16 mouse cellular contexts compared by ENCODE assay signal in genomic region chr11:7145221-7145620, GRCm38 (mm10). TPM values are rescaled to one million over a fixed set of nuclear protein-coding genes. Genes with fewer than 3 reads are reported as not detected.
DNase-seq lines count a peak whose midpoint lies in the region; ATAC-seq and TF ChIP-seq lines count a peak whose summit lies in the region.
"Had no signal": no experiment of that assay in that cellular context is flagged by ENCODE, and none has a peak within 500 bp of the region (broad histone marks: within the 10 kb centered on the region; RNA-seq: fewer than 3 reads in every experiment).

No protein-coding gene starts in this region.

- peak; percentile 66 for ATAC-seq in frontal cortex, adult (ENCODE audit: low TSS enrichment)
- ATAC-seq in cerebellum, adult (ENCODE audit: insufficient number of reproducible peaks, low FRiP score, low TSS enrichment): no peak

- no peaks in the 10 kb centered on the region for H3K36me3 ChIP-seq in C2C12 (ENCODE audit: control insufficient read depth, insufficient read depth)
- H3K36me3 ChIP-seq in midbrain, embryonic 10.5 days: peaks cover 2% of the 10 kb centered on the region
- H3K36me3 ChIP-seq: lung, embryonic 15.5 days had no signal

- DNase-seq in frontal cortex, postnatal 10 days (ENCODE audit: low spot score in 2 of 2): no peak
- DNase-seq in adrenal gland, postnatal 36 days: peak; percentile 58 to 65
- peak; percentile 79 for DNase-seq in naive thymus-derived CD4-positive, alpha-beta T cell, adult 2 months (ENCODE audit: low read depth)
- DNase-seq in adipocyte (ENCODE audit: low spot score): no peak
- DNase-seq in midbrain, embryonic 10.5 days (ENCODE audit: low spot score): no peak
- DNase-seq: B cell, adult 2 months; cerebellum, postnatal 14 days; gastrocnemius, postnatal 10 days; kidney, adult 18-20 months; right cerebral cortex, postnatal 14 days had no signal

- WGBS in midbrain, embryonic 10.5 days: 87% methylated on average over 4 of the region's 4 CpGs

- H3K4me1 ChIP-seq in midbrain, embryonic 10.5 days: no peaks in the 10 kb centered on the region; the same call in 1 of the 2 replicates

- H3K79me2 ChIP-seq in C2C12 (ENCODE audit: control insufficient read depth, insufficient read depth): no peaks in the 10 kb centered on the region

- no peaks in the 10 kb centered on the region for H3K9me3 ChIP-seq in midbrain, embryonic 10.5 days (replicated peaks)
- H3K9me3 ChIP-seq: lung, embryonic 15.5 days had no signal

- H3K79me3 ChIP-seq in C2C12 (ENCODE audit: low read depth): no peaks in the 10 kb centered on the region

- H3ac ChIP-seq in C2C12 (ENCODE audit: control insufficient read depth, insufficient read length, low read depth): no peak overlapping the region

- no peak overlapping the region for H3K4me3 ChIP-seq in C2C12 (ENCODE audit: insufficient read depth, poor library complexity, severe bottlenecking)
- no peak overlapping the region for H3K4me3 ChIP-seq in midbrain, embryonic 10.5 days
- H3K4me3 ChIP-seq: left cerebral cortex, adult 2 months; lung, embryonic 15.5 days had no signal

- no peak for TF ChIP-seq CTCF in C2C12 (IDR thresholded peaks at IDR 0.05; ENCODE audit: control insufficient read depth, insufficient read depth, insufficient read length)

- H3K27ac ChIP-seq in midbrain, embryonic 10.5 days (replicated peaks): no peak overlapping the region
- H3K27ac ChIP-seq: left cerebral cortex, adult 2 months; lung, embryonic 15.5 days had no signal

- H3K27me3 ChIP-seq in C2C12 (ENCODE audit: control insufficient read depth, insufficient read depth, insufficient read length): no peaks in the 10 kb centered on the region
- H3K27me3 ChIP-seq in midbrain, embryonic 10.5 days (ENCODE audit: low read depth, poor library complexity, severe bottlenecking): no peaks in the 10 kb centered on the region
- H3K27me3 ChIP-seq: lung, embryonic 15.5 days had no signal

TF ChIP-seq in C2C12, 6 proteins besides CTCF, POLR2A, EP300 and RAD21:
- TF ChIP-seq MYOD1 (IDR thresholded peaks at IDR 0.05; ENCODE audit: control insufficient read depth, insufficient read length, low read depth): no peak
- TF ChIP-seq MYOG (IDR thresholded peaks at IDR 0.05; ENCODE audit: control insufficient read depth, extremely low read depth, insufficient read length): no peak
- no peak for TF ChIP-seq CEBPB (IDR thresholded peaks at IDR 0.05; ENCODE audit: low read depth)
- TF ChIP-seq FOSL1 (IDR thresholded peaks at IDR 0.05; ENCODE audit: insufficient read depth, low read length, poor library complexity, severe bottlenecking): peak; percentile 44
- TF ChIP-seq MAX (IDR thresholded peaks at IDR 0.05): peak; percentile 15

RNA-seq across cellular contexts. Expression of gene Gm11985, which starts 43.1 kb away (rescaled TPM):
- not detected for polyA plus RNA-seq in C2C12 (2012; fragmentation: generic; extraction: Trizol)
- not detected for total RNA-seq in adrenal gland, postnatal 36 days (2021)
- not detected in 2 replicates for polyA plus RNA-seq in midbrain, embryonic 10.5 days (2016; fragmentation: Nextera tagmentation; extraction: Ambion mirVana)
- total RNA-seq: gastrocnemius, postnatal 10 days; heart, postnatal 25 days; left cerebral cortex, adult 2 months had no signal
- polyA plus RNA-seq: lung, embryonic 15.5 days had no signal

RNA-seq across cellular contexts. Expression of gene Igfbp1, which starts 52.4 kb away (rescaled TPM):
- polyA plus RNA-seq in C2C12 (2012; fragmentation: generic; extraction: Trizol): not detected
- under 1 TPM in 1 of 2 experiments, not detected in 1; 0.46 TPM for total RNA-seq in adrenal gland, postnatal 36 days (2021)
- polyA plus RNA-seq in midbrain, embryonic 10.5 days (2016; fragmentation: Nextera tagmentation; extraction: Ambion mirVana): 0.22 and 0.25 TPM in 2 replicates
- total RNA-seq: heart, postnatal 25 days; left cerebral cortex, adult 2 months had no signal

Comparison
In these comparisons a context has a peak if more than half of its experiments do, and no peak if none do; other contexts are left out.
1. DNase-seq: peak in adrenal gland, postnatal 36 days (2 of 2) and naive thymus-derived CD4-positive, alpha-beta T cell, adult 2 months (single experiment); none in frontal cortex, postnatal 10 days (0 of 2), adipocyte (single experiment) and midbrain, embryonic 10.5 days (single experiment).